Mouse (Mus musculus): ENCODE measurements around the gene Foxp1.
A peak's percentile ranks its signal among the peaks of the same experiment; 100 is the strongest.

Foxp1 gene

DNA sequence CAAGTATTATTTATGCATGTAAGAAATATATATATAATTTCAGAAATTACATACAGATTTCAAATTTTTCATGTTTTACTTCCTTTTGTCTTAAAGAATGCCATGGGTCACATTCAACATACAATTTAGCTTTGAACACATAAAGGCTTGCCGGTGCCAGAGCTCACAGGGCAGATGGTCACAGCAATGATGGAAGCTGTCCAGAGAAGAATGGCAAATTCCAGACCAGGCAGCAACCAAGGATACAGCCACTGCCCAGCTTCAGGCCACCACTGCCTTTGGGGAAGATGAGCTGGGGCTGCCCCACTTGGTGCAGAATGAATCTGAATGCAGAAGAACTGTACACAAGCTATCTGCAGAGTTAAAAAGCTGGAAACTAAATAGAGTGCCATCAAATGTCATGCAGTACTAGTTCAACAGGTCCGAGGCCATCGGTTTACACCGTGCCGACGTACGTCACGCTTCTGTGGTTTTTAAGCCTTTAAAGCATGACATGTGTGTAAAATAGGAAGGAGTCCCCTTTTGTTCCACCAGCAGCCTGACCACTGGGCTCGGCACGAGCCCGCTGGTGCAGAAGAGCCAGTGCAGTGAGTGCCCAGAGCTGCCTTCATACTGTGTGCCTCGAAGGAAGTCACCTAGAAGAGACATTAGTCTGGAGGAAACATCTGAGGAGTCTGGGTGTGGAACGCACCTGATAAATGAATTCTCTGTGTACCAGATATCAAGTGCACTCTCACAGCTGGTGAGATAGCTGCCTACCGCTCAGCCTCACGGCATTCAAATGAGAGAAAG is 239.5 kb downstream of the Foxp1 start:
- no peak for DNase-seq (ENCODE audit: low spot score)

DNA sequence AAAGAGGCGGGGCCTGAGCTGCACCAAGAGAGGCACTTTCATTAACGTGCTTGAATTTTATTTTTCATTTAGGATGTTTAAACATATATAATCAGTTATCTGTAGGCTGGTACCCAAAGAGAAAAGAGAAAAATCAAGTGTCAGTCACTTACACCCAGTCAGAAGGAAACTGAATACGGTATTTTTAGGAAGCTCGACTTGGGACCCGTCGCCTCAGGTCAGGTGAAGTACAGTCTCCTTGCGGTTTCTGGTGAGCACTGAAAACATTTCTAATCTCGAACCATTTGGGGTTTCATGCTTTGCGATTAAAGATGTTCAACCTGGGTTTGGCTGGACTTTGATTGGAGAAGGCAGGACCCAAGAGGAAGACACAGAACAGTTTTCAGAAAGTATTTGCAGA is 241.1 kb downstream of the Foxp1 start:
- DNase-seq (ENCODE audit: low spot score), result no peak

DNA sequence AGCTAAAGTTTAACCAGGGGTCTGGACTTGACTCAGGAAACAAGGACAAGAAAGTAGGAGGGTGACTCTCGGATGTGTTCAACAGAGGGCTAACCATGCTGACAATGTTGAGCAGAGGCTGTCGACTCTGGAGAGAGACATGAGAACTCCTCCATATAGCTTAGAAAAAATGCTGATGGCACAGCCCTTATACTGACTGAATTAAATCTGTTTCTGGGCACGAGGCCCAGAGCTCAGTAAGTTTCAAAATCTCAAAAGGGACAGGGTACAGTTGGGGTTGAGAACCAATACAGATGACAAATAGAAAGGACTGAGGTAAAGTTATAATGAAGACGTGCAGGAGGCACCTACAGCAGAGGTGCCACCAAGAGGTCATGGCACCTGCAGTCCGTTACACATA is 241.9 kb downstream of the Foxp1 start:
- no peak for DNase-seq (ENCODE audit: low spot score)

DNA sequence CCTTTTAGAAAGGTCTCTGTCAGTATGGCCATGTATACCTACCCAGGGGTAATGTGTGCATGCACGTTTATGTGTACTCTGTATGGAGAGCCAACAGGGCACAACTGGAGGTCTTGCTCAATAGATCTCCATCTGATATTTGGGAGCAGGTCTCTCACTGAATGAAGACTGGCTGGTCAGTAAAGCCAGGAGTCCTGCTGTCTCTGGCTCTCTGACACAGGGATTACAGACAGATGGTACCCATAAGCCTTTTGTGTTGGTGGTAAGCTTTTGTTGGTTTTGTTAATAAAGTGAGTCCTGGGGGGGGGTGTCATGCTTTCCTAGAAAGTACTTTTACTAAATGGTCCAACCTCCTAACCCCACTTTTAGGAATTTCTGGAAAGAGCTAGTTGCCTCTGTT is 245.3 kb downstream of the Foxp1 start:
- DNase-seq (ENCODE audit: low spot score), result no peak

DNA sequence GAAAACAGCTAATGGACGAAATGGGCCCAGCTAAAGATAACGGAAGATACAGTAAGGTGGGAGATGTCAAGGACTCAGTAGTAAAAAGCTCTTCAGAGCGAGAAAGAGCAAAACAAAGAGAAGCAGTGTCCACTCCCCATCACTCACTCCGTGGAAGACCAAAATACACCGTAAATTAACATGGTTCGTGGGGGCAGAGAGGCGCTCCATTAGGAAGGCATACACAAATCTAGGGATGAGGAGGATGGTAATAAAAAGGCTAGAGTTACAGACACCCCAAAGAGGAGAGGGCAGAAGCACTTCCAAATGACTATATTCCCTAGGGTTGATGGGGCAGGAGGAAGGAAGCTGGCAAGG is 246.2 kb downstream of the Foxp1 start:
- no peak for DNase-seq (ENCODE audit: low spot score)

DNA sequence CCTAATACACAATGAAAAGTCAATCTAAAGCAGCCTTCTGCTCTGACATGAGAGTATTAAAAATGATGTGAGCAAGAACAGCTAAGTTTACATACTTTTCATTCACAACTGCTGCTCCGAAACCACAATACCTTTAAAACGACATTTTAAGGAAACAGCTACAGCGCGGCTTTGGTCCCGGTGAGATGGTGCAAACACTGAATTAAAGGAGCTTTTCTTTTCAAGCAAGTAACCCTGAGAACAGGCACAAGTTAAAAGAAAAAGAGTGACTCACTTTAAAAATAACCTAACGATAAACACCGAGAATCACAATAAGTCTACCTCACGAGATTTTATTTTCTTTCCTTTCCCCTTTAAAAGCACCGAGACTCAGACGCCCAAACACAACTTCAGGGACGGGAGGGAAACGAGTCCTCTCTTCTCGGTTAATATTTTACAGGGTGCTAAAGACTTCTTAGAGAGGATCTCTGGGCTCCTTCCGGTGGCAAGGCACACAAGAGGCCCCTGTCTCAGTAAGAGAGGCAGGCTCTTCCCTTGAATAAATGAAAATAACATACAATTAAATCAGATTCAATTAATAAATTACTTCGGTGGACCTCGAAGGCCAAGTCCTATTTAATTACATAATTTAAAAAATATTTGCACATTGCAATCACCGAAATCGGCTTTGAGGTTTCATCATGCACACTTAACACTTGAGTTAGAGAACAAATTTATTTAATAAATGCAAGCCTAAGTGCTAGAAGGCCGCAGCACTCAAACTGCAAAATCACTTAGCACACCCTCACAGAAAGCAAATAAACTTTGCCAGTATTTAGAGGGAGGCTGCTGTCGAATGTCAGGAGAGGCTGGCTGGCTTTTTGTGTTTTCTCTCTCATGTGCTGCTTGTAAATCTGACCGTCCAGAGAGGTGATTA is 246.9 kb downstream of the Foxp1 start:
- DNase-seq (ENCODE audit: low spot score), result no peak

DNA sequence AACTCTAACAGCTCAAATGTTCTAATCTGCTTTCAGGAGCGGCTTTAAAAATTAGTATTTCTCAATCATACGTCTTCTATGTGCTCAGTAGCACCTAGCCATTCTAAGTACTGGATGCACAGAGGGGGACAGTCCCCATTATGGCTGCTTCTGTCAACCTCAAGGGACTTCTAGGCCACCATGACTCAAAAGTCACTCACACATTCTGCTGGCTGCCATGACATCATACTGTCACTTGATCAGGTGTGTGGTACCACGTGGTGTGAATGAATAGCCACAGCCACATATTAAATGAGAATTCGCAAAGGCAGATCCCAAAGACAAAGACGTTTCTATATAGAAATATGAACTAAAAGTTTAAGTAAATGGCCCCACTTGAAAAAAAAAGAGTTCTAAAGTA is 247.9 kb downstream of the Foxp1 start:
- no peak for DNase-seq (ENCODE audit: low spot score)

DNA sequence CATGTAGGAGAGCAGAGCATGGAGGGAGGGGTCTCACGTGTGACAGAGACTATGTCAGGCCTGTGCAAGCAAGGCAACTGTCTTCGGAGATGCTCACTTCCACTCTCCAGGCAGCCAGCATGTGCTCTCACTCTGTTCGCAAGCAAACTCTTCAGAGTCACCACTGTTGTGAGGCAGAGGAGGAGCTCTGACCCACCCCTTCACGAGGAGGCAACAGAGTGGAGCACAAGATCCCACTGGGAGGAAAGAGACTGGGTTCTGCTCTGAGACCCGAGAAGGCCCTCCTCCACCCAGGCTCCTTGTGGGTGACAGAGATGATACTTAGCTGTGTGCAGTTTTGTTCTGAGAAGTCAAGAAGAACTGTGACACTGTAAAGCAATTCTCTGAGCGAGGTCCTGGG is 248.3 kb downstream of the Foxp1 start:
- DNase-seq (ENCODE audit: low spot score), result no peak

DNA sequence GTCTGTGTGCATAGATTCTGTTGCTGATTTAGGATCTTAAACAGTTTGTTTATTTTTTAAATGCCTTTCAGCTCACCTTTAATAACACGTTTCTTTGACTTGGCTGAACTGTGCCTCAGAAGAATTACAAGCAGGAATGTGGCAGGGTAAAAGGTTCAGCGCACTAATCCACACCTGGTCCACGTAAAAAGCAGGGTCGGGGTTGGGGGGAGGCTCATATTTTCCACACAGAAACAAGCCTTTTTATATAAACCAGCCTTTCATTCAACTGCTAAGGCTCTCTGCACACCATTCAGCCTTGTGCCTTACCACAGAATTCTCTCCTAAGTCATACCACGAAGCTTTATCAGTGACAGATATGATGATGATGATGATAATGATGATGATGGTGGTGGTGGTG is 249.3 kb downstream of the Foxp1 start:
- DNase-seq (ENCODE audit: low spot score), result no peak

DNA sequence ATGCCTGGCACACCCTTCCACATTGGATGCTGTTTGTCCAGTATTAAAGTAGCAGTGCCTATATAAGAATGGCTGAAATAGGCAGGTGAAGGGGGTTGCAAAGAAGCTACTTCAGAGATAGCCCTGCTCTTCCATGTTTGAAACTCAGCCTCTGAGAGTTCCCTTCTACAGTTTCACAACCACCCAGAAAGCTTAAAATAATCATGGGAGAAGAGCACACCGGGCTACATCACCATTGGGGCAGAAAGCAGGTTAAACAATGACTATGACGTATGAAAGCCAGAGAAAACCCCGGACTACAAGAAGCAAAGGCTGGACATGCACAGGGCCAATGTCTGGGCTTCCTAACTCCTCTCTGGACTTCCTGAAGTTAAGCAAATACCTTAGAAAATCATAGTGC is 250.3 kb downstream of the Foxp1 start:
- no peak for DNase-seq (ENCODE audit: low spot score)

DNA sequence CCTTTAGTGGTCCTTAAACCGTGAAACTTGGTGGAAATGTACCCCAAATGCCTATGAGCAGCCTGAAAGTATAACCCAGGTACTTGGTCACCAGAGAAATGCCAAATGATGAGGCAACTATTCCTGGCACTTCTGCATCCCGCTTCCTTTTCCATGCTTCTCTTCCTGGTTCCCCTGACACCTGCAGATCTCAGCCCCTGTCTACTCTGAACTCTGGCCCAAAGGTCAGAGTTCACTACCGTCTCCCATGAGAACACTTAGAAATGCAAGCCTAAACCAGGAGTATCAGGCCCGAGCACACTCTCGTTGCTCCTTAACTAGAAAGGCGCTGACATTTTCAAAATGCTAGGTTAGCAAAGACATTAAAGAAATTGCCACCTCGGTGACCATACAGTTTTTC is 250.8 kb downstream of the Foxp1 start:
- DNase-seq (ENCODE audit: low spot score), result no peak

DNA sequence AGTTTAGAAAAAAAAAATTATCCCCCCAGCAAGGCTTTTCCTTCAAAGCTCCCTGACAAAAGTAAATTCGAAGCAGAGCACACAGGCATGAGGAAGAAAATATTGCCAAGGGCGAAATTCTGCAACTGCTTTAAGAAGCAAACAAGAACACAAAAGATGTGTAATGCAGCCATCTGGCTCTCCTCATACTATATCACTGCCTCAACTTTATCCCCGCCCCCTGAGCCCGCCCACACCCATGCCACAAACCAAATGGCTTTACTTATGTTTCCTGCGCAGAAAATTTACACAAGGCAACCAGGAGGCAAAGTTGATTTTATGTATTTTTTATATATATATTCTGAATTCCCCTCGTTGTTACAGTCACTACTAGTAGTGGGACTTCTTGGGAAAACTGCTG is 252.6 kb downstream of the Foxp1 start:
- no peak for DNase-seq (ENCODE audit: low spot score)

DNA sequence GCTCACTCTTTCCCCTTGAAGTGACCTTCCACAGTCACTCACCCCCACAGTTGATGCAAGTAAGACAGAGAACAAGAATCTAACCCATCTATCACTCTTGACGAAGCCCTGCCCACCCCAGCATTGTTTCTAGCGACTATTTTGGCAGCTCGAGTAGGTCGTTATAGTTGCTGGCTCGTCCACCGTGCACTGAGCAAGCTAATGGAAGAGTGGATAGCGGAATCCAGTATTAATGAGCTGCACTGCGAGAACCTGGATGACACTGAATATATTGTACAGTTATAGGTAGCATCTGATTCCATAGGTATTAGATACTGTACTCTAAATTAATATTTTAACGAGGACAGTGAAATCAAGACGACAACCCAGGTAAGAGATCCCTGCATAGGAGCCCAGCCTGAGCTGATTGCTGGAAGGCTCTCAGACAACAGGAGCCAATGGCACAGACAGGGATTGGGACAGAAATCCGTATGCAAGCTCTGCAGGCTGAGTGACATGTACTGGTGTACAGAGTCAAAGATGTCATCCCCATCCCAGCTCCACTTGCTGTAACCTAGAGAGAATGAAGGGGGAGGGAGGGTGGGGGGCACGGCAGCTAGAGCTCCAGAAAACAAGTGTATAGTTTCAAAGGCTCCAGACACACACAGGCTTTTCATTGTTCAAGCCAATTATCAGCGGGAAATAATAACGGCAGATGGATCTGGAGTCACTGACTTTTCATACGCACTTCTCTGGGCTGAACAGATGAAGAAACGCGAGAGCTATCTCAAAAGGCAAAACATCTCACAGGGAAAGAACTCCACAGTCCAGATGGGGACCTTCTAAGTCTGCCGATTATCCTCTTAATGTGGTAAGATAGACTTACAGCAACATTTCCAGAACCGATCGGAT is 254.1 kb downstream of the Foxp1 start:
- no peak for DNase-seq (ENCODE audit: low spot score)

DNA sequence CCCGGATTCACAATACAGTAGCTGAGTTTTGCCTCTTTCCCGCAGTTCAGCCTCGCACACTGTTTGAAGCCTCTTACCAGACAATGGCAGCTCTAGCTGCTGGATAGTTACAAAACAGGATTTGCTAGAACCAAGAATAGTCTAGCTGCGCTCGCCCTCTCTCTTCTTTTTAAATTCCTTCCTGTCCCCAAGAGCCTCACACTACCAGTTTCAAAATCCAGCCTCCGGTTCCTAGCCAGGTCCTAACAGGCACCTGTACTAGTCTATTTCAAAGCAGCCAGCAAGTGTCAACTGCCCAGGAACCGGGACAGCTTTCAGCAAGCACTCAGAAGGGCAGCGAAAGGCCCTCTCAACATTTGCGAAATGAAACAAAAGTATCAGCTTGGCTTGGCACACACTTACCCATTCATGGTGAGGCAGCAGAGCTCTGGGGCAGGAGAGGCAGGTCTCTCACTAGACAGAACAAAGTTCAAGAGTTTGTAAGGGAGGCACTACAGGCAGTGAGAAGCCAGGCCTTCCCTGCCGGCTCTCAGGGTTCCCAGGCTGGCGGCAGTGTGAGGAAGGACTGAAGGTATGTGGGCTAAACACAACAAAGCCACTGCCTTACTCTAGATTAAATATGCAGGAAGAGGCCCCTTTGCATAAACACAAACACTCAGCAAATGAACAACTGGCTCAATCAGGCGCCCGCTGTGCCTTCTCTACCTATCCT is 256.4 kb downstream of the Foxp1 start:
- peak; percentile 54 for DNase-seq (ENCODE audit: low spot score)

DNA sequence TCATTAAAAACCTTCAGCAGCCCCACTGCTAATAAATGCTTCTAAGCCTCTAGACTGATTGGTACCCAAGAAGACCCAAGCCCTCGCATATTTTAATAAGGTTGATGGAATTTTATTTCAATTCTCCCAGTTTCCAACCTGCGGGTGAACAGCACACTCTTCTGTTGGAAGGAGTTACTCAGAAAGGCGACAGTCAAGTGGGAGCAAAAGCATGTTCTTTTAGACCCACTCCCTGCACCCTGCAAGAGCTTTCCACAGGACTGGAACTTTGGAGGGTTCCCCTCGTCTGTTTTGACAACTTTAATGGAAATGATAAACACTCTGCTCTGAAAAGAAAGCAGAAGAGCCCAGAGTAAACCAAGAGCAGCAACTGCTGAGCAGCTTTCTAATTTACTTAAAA is 257.3 kb downstream of the Foxp1 start:
- no peak for DNase-seq (ENCODE audit: low spot score)

DNA sequence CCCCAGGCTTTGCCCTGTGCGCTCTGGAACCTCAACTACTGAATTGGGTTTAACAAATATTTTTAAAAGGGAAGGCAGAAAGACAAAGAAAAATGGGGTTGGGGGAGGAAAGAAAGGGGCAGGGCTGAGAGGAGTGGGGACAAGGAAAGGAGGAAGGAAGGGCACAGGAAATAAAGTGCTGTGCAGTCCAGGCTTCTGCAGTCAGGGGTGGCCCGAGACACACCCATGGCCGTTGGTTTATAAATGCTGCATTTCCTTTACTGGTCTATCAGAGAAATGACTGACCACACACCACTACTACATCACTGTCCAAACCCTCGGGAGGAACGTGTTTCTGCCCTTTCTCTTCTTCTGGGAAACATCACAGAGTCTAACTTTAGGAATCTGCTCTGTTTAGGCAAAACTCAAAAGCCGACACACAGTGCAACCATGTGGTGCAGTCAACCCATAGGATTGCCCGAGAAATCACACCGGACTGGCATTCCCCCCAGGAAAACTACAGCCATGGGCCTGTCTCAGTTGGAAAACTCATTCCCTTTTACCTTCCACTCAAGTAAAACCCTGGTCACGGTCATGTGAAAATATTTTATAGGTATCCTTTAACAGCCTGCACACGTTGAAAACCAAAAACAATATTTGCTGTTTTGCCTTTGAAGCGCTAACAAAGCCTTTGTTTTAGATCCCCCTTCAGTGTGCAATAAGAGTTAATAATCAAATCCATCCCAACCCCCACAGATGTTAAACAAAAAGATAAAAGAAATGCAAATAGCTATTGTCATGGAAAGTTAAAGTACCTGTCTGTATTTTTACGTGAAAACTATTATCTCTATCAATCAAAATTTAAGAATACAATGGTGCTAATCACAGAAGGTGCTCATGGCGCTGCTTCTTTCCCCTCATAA is 258.1 kb downstream of the Foxp1 start:
- DNase-seq (ENCODE audit: low spot score), result no peak

DNA sequence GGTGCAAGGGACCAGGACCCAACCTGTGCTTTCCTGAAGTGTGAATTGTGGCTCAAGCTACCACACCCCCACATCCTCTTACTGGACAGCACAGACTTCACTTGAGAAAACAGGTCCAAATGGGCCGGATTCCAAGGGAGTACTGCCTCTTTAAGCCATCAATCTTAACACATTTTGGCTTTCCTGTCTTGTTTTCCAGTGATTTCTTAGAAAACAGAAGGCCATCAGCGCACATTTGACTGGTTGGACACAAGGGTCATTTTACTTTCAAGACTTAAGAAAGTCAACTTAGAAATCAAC is 258.7 kb downstream of the Foxp1 start:
- DNase-seq (ENCODE audit: low spot score), result no peak

DNA sequence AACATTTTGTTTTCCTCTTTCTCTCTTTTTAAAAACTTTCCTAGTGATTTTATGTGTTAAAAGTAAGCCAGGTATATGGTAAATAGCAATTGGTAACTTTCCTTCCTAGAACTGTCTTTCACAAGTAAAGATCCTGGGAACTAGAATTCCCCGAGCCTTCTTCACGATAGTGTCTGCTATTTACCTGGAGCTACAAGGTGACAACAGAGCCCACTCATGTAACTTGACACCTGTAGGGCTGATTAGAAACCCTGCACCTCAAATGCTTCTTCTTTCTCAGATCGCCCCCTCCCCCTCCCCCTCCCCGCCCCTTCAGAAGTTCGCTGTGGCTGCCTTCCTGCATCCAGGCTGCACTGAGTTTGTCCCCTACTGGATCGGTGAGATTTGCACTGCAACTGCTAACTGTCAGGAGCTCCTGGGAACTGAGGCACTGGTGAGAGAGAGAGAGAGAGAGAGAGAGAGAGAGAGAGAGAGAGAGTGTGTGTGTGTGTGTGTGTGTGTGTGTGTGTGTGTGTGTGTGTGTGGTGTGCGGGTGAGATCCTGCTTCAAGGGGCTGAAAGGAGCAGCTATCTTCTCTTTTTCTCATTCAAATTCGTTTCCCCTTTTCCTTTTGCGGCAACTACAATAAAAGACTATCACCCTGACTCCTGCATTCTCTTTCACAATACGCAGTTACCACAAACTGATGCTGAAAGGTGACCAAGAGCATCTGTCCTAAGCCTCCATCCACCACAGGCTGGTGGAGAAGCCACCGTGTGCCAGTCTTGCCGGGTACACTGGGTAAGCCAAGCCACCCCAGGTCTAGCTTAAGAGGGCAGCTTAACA is 259.2 kb downstream of the Foxp1 start:
- peak; percentile 55 for DNase-seq (ENCODE audit: low spot score)

DNA sequence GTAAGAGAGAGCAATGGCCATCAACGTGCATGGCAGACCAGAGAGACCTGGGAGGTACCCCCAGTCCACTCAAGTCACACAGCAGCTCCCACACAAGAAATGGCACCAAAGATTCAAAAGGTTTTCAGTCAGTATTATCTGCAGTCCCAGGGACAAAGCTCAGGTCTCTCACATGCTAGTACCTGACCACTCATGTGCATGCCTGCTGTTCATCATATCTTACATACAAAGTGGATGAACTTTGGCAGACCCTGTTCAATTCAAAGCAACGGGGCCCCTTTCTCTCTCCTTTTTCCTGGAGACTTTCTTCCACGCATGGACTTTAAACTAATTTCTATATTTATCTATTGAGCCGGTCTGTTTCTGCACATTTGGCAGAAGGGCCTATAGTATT is 260.8 kb downstream of the Foxp1 start:
- no peak for DNase-seq (ENCODE audit: low spot score)

Measured in embryo, embryonic 10 days (tissue).